Mouse (Mus musculus): ENCODE measurements around the gene Akr1c18. TPM values are rescaled to one million over a fixed set of nuclear protein-coding genes. Genes with fewer than 3 reads are reported as not detected.

Akr1c18 gene
- polyA plus RNA-seq, 1 experiment = not detected

DNA sequence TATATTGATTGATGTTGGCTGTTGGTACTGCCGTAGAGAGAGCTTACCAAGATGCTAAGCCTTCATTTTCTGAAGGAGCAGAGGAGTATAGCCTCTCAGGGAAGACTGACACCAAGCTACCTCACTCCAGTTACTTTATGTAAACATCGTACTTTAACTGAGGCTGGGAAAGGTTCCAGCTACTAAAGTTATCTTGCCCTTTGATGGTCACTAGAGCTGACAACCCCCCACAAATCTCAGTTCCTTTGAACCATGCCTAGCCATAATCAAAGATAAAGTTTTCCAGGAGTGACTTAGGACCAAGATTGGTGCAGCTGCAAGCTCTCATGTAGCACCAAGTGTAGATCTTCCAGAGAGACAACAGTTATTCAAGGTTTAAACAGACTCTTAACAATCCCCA, 22.5 kb upstream of the Akr1c18 start:
- Histone ChIP-seq H3K27me3 (ENCODE audit: control insufficient read depth, insufficient read depth, low read length) (no peaks in the 10 kb centered on the region), H3K27ac (ENCODE audit: insufficient read depth, low read length) (no peak overlapping the region), H3K4me3 (ENCODE audit: extremely low read depth, insufficient read depth, insufficient read length) (no peak overlapping the region; the same call in 1 of the 2 replicates), H3K4me1 (ENCODE audit: control insufficient read depth, insufficient read depth, insufficient read length) (no peaks in the 10 kb centered on the region), H3K36me3 (ENCODE audit: control insufficient read depth, insufficient read depth, low read length) (no peaks in the 10 kb centered on the region)
- TF ChIP-seq CTCF (IDR thresholded peaks at IDR 0.05; ENCODE audit: extremely low read depth, insufficient read depth, insufficient read length, insufficient replicate concordance) = no peak
- no peak for TF ChIP-seq POLR2A (IDR thresholded peaks at IDR 0.05; ENCODE audit: low read depth, low read length)
- WGBS = 58% methylated on average over 2 of the region's 2 CpGs
- no peak for DNase-seq (ENCODE audit: low read depth in 1 of 2, low spot score in 2 of 2)

DNA sequence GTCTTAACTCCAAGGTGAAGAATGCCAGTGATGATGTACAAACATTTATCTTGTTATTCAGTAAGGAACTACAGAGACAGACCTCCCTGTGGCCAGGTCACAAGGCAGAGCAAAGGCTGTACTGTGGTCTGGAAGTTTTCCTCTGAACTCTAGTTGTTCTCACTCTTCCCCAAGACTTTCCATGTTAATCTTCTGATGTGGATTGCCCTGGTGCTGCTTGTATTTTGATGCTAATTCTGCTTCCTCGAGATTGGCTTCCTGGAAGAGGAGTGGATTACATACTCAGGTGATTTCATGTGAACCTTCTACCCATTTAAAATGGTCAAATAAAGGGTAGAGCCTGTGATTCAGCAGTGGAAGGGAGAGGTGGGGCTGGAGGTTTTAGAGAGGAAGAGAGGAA, 17.6 kb upstream of the Akr1c18 start:
- H3K27me3 ChIP-seq (ENCODE audit: control insufficient read depth, insufficient read depth, low read length) = no peaks in the 10 kb centered on the region
- no peak overlapping the region for H3K27ac ChIP-seq (ENCODE audit: insufficient read depth, low read length)
- H3K36me3 ChIP-seq (ENCODE audit: control insufficient read depth, insufficient read depth, low read length) = no peaks in the 10 kb centered on the region
- no peaks in the 10 kb centered on the region for H3K4me1 ChIP-seq (ENCODE audit: control insufficient read depth, insufficient read depth, insufficient read length)
- no peak for DNase-seq (ENCODE audit: low read depth in 1 of 2, low spot score in 2 of 2)
- 42% methylated on average over 1 of the region's 1 CpGs for WGBS
- no peak overlapping the region for H3K4me3 ChIP-seq (ENCODE audit: extremely low read depth, insufficient read depth, insufficient read length)
- TF ChIP-seq POLR2A (IDR thresholded peaks at IDR 0.05; ENCODE audit: low read depth, low read length) (no peak), CTCF (IDR thresholded peaks at IDR 0.05; ENCODE audit: extremely low read depth, insufficient read depth, insufficient read length, insufficient replicate concordance) (no peak)

- 78% methylated on average over 2 of the region's 2 CpGs for WGBS
- Histone ChIP-seq H3K27ac (ENCODE audit: insufficient read depth, low read length) (no peak overlapping the region), H3K4me1 (ENCODE audit: control insufficient read depth, insufficient read depth, insufficient read length) (no peaks in the 10 kb centered on the region), H3K27me3 (ENCODE audit: control insufficient read depth, insufficient read depth, low read length) (no peaks in the 10 kb centered on the region), H3K36me3 (ENCODE audit: control insufficient read depth, insufficient read depth, low read length) (no peaks in the 10 kb centered on the region), H3K4me3 (ENCODE audit: extremely low read depth, insufficient read depth, insufficient read length) (no peak overlapping the region)
- DNase-seq (ENCODE audit: low read depth in 1 of 2, low spot score in 2 of 2) = no peak
- TF ChIP-seq POLR2A (IDR thresholded peaks at IDR 0.05; ENCODE audit: low read depth, low read length) (no peak), CTCF (IDR thresholded peaks at IDR 0.05; ENCODE audit: extremely low read depth, insufficient read depth, insufficient read length, insufficient replicate concordance) (no peak)
Observed at GRCm38 (mm10) chr13:4155286-4155685, 4.8 kb upstream of the Akr1c18 start.

GRCm38 (mm10) chr13:4153593-4153992, 3.1 kb upstream of the Akr1c18 start:
- DNase-seq (ENCODE audit: low read depth in 1 of 2, low spot score in 2 of 2) = no peak
- H3K4me1 ChIP-seq (ENCODE audit: control insufficient read depth, insufficient read depth, insufficient read length) = no peaks in the 10 kb centered on the region
- no peak for TF ChIP-seq POLR2A (IDR thresholded peaks at IDR 0.05; ENCODE audit: low read depth, low read length)
- TF ChIP-seq CTCF (IDR thresholded peaks at IDR 0.05; ENCODE audit: extremely low read depth, insufficient read depth, insufficient read length, insufficient replicate concordance) = no peak
- no peak overlapping the region for H3K27ac ChIP-seq (ENCODE audit: insufficient read depth, low read length)
- no peak overlapping the region for H3K4me3 ChIP-seq (ENCODE audit: extremely low read depth, insufficient read depth, insufficient read length)
- no peaks in the 10 kb centered on the region for H3K36me3 ChIP-seq (ENCODE audit: control insufficient read depth, insufficient read depth, low read length)
- H3K27me3 ChIP-seq (ENCODE audit: control insufficient read depth, insufficient read depth, low read length) = no peaks in the 10 kb centered on the region
- WGBS = 74% methylated on average over 3 of the region's 3 CpGs

GRCm38 (mm10) chr13:4152908-4153307, 2.5 kb upstream of the Akr1c18 start:
- no peak for DNase-seq (ENCODE audit: low read depth in 1 of 2, low spot score in 2 of 2)
- 43% methylated on average over 2 of the region's 2 CpGs for WGBS
- TF ChIP-seq CTCF (IDR thresholded peaks at IDR 0.05; ENCODE audit: extremely low read depth, insufficient read depth, insufficient read length, insufficient replicate concordance) (no peak), POLR2A (IDR thresholded peaks at IDR 0.05; ENCODE audit: low read depth, low read length) (no peak)

GRCm38 (mm10) chr13:4144261-4144660, 6.2 kb downstream of the Akr1c18 start:
- no peak overlapping the region for H3K4me3 ChIP-seq (ENCODE audit: extremely low read depth, insufficient read depth, insufficient read length)
- TF ChIP-seq POLR2A (IDR thresholded peaks at IDR 0.05; ENCODE audit: low read depth, low read length) (no peak), CTCF (IDR thresholded peaks at IDR 0.05; ENCODE audit: extremely low read depth, insufficient read depth, insufficient read length, insufficient replicate concordance) (no peak)
- H3K27ac ChIP-seq (ENCODE audit: insufficient read depth, low read length) = no peak overlapping the region
- no peaks in the 10 kb centered on the region for H3K4me1 ChIP-seq (ENCODE audit: control insufficient read depth, insufficient read depth, insufficient read length)
- DNase-seq (ENCODE audit: low read depth in 1 of 2, low spot score in 2 of 2) = no peak
- no peaks in the 10 kb centered on the region for H3K27me3 ChIP-seq (ENCODE audit: control insufficient read depth, insufficient read depth, low read length)
- no peaks in the 10 kb centered on the region for H3K36me3 ChIP-seq (ENCODE audit: control insufficient read depth, insufficient read depth, low read length)
- WGBS = 67% methylated on average over 1 of the region's 1 CpGs

More at GRCm38 (mm10) chr13:4152908-4153307, 2.5 kb upstream of the Akr1c18 start:
- H3K27me3 ChIP-seq (ENCODE audit: control insufficient read depth, insufficient read depth, low read length) = no peaks in the 10 kb centered on the region
- no peak overlapping the region for H3K4me3 ChIP-seq (ENCODE audit: extremely low read depth, insufficient read depth, insufficient read length)
- H3K4me1 ChIP-seq (ENCODE audit: control insufficient read depth, insufficient read depth, insufficient read length) = no peaks in the 10 kb centered on the region
- no peaks in the 10 kb centered on the region for H3K36me3 ChIP-seq (ENCODE audit: control insufficient read depth, insufficient read depth, low read length)
- no peak overlapping the region for H3K27ac ChIP-seq (ENCODE audit: insufficient read depth, low read length)

DNA sequence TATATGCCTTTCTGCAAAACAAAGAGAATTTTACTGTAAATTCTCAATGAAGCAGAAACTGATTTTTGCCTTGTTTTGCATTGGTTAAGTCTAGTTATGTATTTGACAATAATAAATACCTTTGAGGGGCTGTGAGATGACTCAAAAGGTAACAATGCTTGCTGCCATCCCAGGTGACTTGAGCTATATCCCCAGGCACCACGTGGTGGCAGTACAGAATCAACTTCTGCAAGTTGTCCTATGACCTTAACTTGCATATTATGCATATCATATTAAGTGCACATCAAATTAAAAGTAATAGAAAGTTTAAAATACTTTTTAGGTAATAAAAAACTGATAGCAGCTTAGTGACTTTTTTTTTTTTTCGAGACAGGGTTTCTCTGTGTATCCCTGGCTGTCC, 17.4 kb downstream of the Akr1c18 start:
- H3K36me3 ChIP-seq (ENCODE audit: control insufficient read depth, insufficient read depth, low read length) = no peaks in the 10 kb centered on the region
- H3K27me3 ChIP-seq (ENCODE audit: control insufficient read depth, insufficient read depth, low read length) = no peaks in the 10 kb centered on the region
- H3K4me3 ChIP-seq (ENCODE audit: extremely low read depth, insufficient read depth, insufficient read length) = no peak overlapping the region
- H3K27ac ChIP-seq (ENCODE audit: insufficient read depth, low read length) = no peak overlapping the region
- TF ChIP-seq CTCF (IDR thresholded peaks at IDR 0.05; ENCODE audit: extremely low read depth, insufficient read depth, insufficient read length, insufficient replicate concordance) (no peak), POLR2A (IDR thresholded peaks at IDR 0.05; ENCODE audit: low read depth, low read length) (no peak)
- WGBS = 33% methylated on average over 2 of the region's 2 CpGs
- no peaks in the 10 kb centered on the region for H3K4me1 ChIP-seq (ENCODE audit: control insufficient read depth, insufficient read depth, insufficient read length)
- DNase-seq (ENCODE audit: low read depth in 1 of 2, low spot score in 2 of 2) = no peak

Measured in spleen, adult 2 months (tissue).